Mouse (Mus musculus): ENCODE measurements around the gene Arpin. TPM values are rescaled to one million over a fixed set of nuclear protein-coding genes. Genes with fewer than 3 reads are reported as not detected.

Gene Arpin
- polyA plus RNA-seq, 1 experiment from 2014 or later = 18.4 TPM

- H3K27me3 ChIP-seq = no peaks in the 10 kb centered on the region
- no peak overlapping the region for H3K9ac ChIP-seq (replicated peaks)
- WGBS = 73% methylated on average over 2 of the region's 2 CpGs
- H3K4me1 ChIP-seq (replicated peaks) = no peaks in the 10 kb centered on the region
- H3K27ac ChIP-seq = no peak overlapping the region
- no peaks in the 10 kb centered on the region for H3K9me3 ChIP-seq
- H3K36me3 ChIP-seq = peaks cover 37% of the 10 kb centered on the region
- H3K4me2 ChIP-seq (replicated peaks) = no peak overlapping the region
- H3K4me3 ChIP-seq (replicated peaks) = no peak overlapping the region
- ATAC-seq = no peak
Measured at GRCm38 (mm10) chr7:79928516-79929052, 6.6 kb downstream of the Arpin start.

GRCm38 (mm10) chr7:79920344-79920983 is 14.7 kb downstream of the Arpin start, which contains the start of gene Ap3s2:
Ap3s2 (minus strand) TSS chr7:79920649.
- Histone ChIP-seq H3K9me3 (no peaks in the 10 kb centered on the region), H3K4me2 (replicated peaks) (peak within 1 kb of the TSS; percentile 67), H3K27me3 (no peaks in the 10 kb centered on the region), H3K27ac (peak within 1 kb of the TSS; percentile 88), H3K9ac (replicated peaks) (peak within 1 kb of the TSS; percentile 78), H3K4me3 (replicated peaks) (peak within 1 kb of the TSS; percentile 78), H3K4me1 (replicated peaks) (peaks cover 24% of the 10 kb centered on the region), H3K36me3 (peaks cover 10% of the 10 kb centered on the region)
- under 1% methylated on average over 34 of the region's 34 CpGs for WGBS
- peak; percentile 98 for ATAC-seq

GRCm38 (mm10) chr7:79914556-79914955 is 20.6 kb downstream of the Arpin start:
- no peak overlapping the region for H3K27ac ChIP-seq
- 76% methylated on average over 3 of the region's 3 CpGs for WGBS
- H3K36me3 ChIP-seq = peaks cover 44% of the 10 kb centered on the region
- H3K4me1 ChIP-seq (replicated peaks) = peaks cover 7% of the 10 kb centered on the region
- H3K9ac ChIP-seq (replicated peaks) = no peak overlapping the region
- no peaks in the 10 kb centered on the region for H3K27me3 ChIP-seq
- peak; percentile 14; the same call in 1 of the 2 replicates for ATAC-seq
- no peaks in the 10 kb centered on the region for H3K9me3 ChIP-seq
- no peak overlapping the region for H3K4me2 ChIP-seq (replicated peaks)
- H3K4me3 ChIP-seq (replicated peaks) = no peak overlapping the region

GRCm38 (mm10) chr7:79907356-79907755 is 27.8 kb downstream of the Arpin start:
- 82% methylated on average over 2 of the region's 2 CpGs for WGBS
- H3K9me3 ChIP-seq = no peaks in the 10 kb centered on the region
- no peak overlapping the region for H3K4me2 ChIP-seq (replicated peaks)
- no peaks in the 10 kb centered on the region for H3K27me3 ChIP-seq
- no peaks in the 10 kb centered on the region for H3K4me1 ChIP-seq (replicated peaks)
- H3K27ac ChIP-seq = no peak overlapping the region
- no peak for ATAC-seq
- no peak overlapping the region for H3K9ac ChIP-seq (replicated peaks)
- peaks cover 71% of the 10 kb centered on the region for H3K36me3 ChIP-seq
- no peak overlapping the region for H3K4me3 ChIP-seq (replicated peaks)

GRCm38 (mm10) chr7:79906914-79907313 is 28.2 kb downstream of the Arpin start:
- 89% methylated on average over 3 of the region's 3 CpGs for WGBS
- Histone ChIP-seq H3K9ac (replicated peaks) (no peak overlapping the region), H3K27ac (no peak overlapping the region), H3K27me3 (no peaks in the 10 kb centered on the region), H3K36me3 (peaks cover 76% of the 10 kb centered on the region), H3K4me2 (replicated peaks) (no peak overlapping the region), H3K4me1 (replicated peaks) (no peaks in the 10 kb centered on the region), H3K4me3 (replicated peaks) (no peak overlapping the region), H3K9me3 (no peaks in the 10 kb centered on the region)
- ATAC-seq = no peak

GRCm38 (mm10) chr7:79905193-79905592 is 30.0 kb downstream of the Arpin start:
- WGBS = 96% methylated on average over 4 of the region's 4 CpGs
- H3K4me2 ChIP-seq (replicated peaks) = no peak overlapping the region
- no peak for ATAC-seq
- no peak overlapping the region for H3K9ac ChIP-seq (replicated peaks)
- H3K9me3 ChIP-seq = no peaks in the 10 kb centered on the region
- peaks cover 81% of the 10 kb centered on the region for H3K36me3 ChIP-seq
- H3K27ac ChIP-seq = no peak overlapping the region
- no peak overlapping the region for H3K4me3 ChIP-seq (replicated peaks)
- no peaks in the 10 kb centered on the region for H3K27me3 ChIP-seq
- H3K4me1 ChIP-seq (replicated peaks) = no peaks in the 10 kb centered on the region

- no peak for ATAC-seq
- no peaks in the 10 kb centered on the region for H3K4me1 ChIP-seq (replicated peaks)
- no peak overlapping the region for H3K4me3 ChIP-seq (replicated peaks)
- no peak overlapping the region for H3K27ac ChIP-seq
- no peak overlapping the region for H3K4me2 ChIP-seq (replicated peaks)
- no peak overlapping the region for H3K9ac ChIP-seq (replicated peaks)
- no peaks in the 10 kb centered on the region for H3K27me3 ChIP-seq
- WGBS = 93% methylated on average over 8 of the region's 8 CpGs
- H3K36me3 ChIP-seq = peaks cover 76% of the 10 kb centered on the region
- no peaks in the 10 kb centered on the region for H3K9me3 ChIP-seq
Measured at GRCm38 (mm10) chr7:79903160-79903792, 31.9 kb downstream of the Arpin start.

GRCm38 (mm10) chr7:79900753-79901152 is 34.4 kb downstream of the Arpin start:
- Histone ChIP-seq H3K36me3 (peaks cover 74% of the 10 kb centered on the region), H3K4me2 (replicated peaks) (no peak overlapping the region), H3K9ac (replicated peaks) (no peak overlapping the region), H3K4me3 (replicated peaks) (no peak overlapping the region), H3K27me3 (no peaks in the 10 kb centered on the region), H3K27ac (no peak overlapping the region), H3K9me3 (no peaks in the 10 kb centered on the region), H3K4me1 (replicated peaks) (no peaks in the 10 kb centered on the region)
- ATAC-seq = no peak
- 97% methylated on average over 6 of the region's 6 CpGs for WGBS

- Histone ChIP-seq H3K36me3 (peaks cover 76% of the 10 kb centered on the region), H3K27me3 (no peaks in the 10 kb centered on the region), H3K4me3 (replicated peaks) (no peak overlapping the region), H3K4me2 (replicated peaks) (no peak overlapping the region), H3K27ac (no peak overlapping the region), H3K4me1 (replicated peaks) (no peaks in the 10 kb centered on the region), H3K9ac (replicated peaks) (no peak overlapping the region), H3K9me3 (no peaks in the 10 kb centered on the region)
- 70% methylated on average over 3 of the region's 3 CpGs for WGBS
- no peak for ATAC-seq
Measured at GRCm38 (mm10) chr7:79895225-79895624, 39.9 kb downstream of the Arpin start.

GRCm38 (mm10) chr7:79894790-79895189 is 40.4 kb downstream of the Arpin start:
- Histone ChIP-seq H3K4me2 (replicated peaks) (no peak overlapping the region), H3K36me3 (peaks cover 78% of the 10 kb centered on the region), H3K27me3 (no peaks in the 10 kb centered on the region), H3K27ac (no peak overlapping the region), H3K4me1 (replicated peaks) (no peaks in the 10 kb centered on the region), H3K4me3 (replicated peaks) (no peak overlapping the region), H3K9me3 (no peaks in the 10 kb centered on the region), H3K9ac (replicated peaks) (no peak overlapping the region)
- no peak for ATAC-seq
- 95% methylated on average over 1 of the region's 1 CpGs for WGBS

- Histone ChIP-seq H3K27me3 (no peaks in the 10 kb centered on the region), H3K4me3 (replicated peaks) (no peak overlapping the region), H3K4me1 (replicated peaks) (no peaks in the 10 kb centered on the region), H3K9me3 (no peaks in the 10 kb centered on the region), H3K36me3 (peaks cover 72% of the 10 kb centered on the region), H3K9ac (replicated peaks) (no peak overlapping the region), H3K27ac (no peak overlapping the region), H3K4me2 (replicated peaks) (no peak overlapping the region)
- no peak for ATAC-seq
- WGBS = 95% methylated on average over 6 of the region's 6 CpGs
Measured at GRCm38 (mm10) chr7:79892576-79893428, 42.4 kb downstream of the Arpin start.
